Mouse (Mus musculus) B cell, adult 2 months (primary cell): ENCODE measurements around the gene Cpped1.
A peak's percentile ranks its signal among the peaks of the same experiment; 100 is the strongest.

Experiments used
- DNase-seq, 2 experiments: peaks; one replicate each; pipeline ENCODE4 v3.0.0; 2022

The Cpped1 gene

GRCm38 (mm10) chr16:11909035-11909591 lies at the start of gene Cpped1:
TSS of gene Cpped1 (minus strand) at chr16:11909445.
- DNase-seq, result peak; percentile 93 to 94

GRCm38 (mm10) chr16:11940477-11940876 lies 31.2 kb upstream of the Cpped1 start:
- peak; percentile 59 to 62 for DNase-seq

GRCm38 (mm10) chr16:11910801-11911200 lies 1.6 kb upstream of the Cpped1 start:
- DNase-seq, result no peak

GRCm38 (mm10) chr16:11909817-11910216 lies 572 bp upstream of the Cpped1 start:
- no peak for DNase-seq

- peak in 1 of 2 experiments; percentile 9 for DNase-seq
These were observed 707 bp downstream of the Cpped1 start for GRCm38 (mm10) chr16:11908461-11909014.

GRCm38 (mm10) chr16:11907816-11908215 lies 1.4 kb downstream of the Cpped1 start:
- DNase-seq, result no peak

- no peak for DNase-seq
These were observed 2.3 kb downstream of the Cpped1 start for GRCm38 (mm10) chr16:11906906-11907305.

GRCm38 (mm10) chr16:11905216-11905615 lies 4.0 kb downstream of the Cpped1 start:
- DNase-seq, result no peak

GRCm38 (mm10) chr16:11902007-11902406 lies 7.2 kb downstream of the Cpped1 start:
- no peak for DNase-seq

GRCm38 (mm10) chr16:11900341-11900740 lies 8.9 kb downstream of the Cpped1 start:
- DNase-seq, result no peak

- DNase-seq, result peak; percentile 25 to 34
These were observed 12.8 kb downstream of the Cpped1 start for GRCm38 (mm10) chr16:11896411-11896810.

GRCm38 (mm10) chr16:11894877-11895276 lies 14.4 kb downstream of the Cpped1 start:
- DNase-seq, result no peak

- DNase-seq, result no peak
These were observed 19.1 kb downstream of the Cpped1 start for GRCm38 (mm10) chr16:11890186-11890585.

- DNase-seq, result no peak
These were observed 19.5 kb downstream of the Cpped1 start for GRCm38 (mm10) chr16:11889741-11890140.

- DNase-seq, result no peak
These were observed 27.4 kb downstream of the Cpped1 start for GRCm38 (mm10) chr16:11881795-11882194.

GRCm38 (mm10) chr16:11880461-11880860 lies 28.8 kb downstream of the Cpped1 start:
- no peak for DNase-seq

- DNase-seq, result no peak
These were observed 30.0 kb downstream of the Cpped1 start for GRCm38 (mm10) chr16:11879196-11879595.

GRCm38 (mm10) chr16:11875227-11875626 lies 34.0 kb downstream of the Cpped1 start:
- peak in 1 of 2 experiments; percentile 3 for DNase-seq

GRCm38 (mm10) chr16:11873292-11873691 lies 36.0 kb downstream of the Cpped1 start:
- no peak for DNase-seq

GRCm38 (mm10) chr16:11868486-11868885 lies 40.8 kb downstream of the Cpped1 start:
- DNase-seq, result no peak

- no peak for DNase-seq
These were observed 56.3 kb downstream of the Cpped1 start for GRCm38 (mm10) chr16:11852716-11853605.

- DNase-seq, result no peak
These were observed 60.1 kb downstream of the Cpped1 start for GRCm38 (mm10) chr16:11848990-11849658.

GRCm38 (mm10) chr16:11845309-11845708 lies 63.9 kb downstream of the Cpped1 start:
- no peak for DNase-seq
